Mouse (Mus musculus) ovary, adult 18-20 months (tissue): ENCODE results near the gene Gm3286.
"Not testable (repeated sequence)": the region's sequence is repeated elsewhere in the genome, so short reads cannot be mapped to it uniquely, and the experiment has no call there.

ENCODE experiments used
- DNase-seq: peaks from one replicate; pipeline ENCODE4 v3.0.0; 2022; ENCODE audit warnings: low spot score, mixed read lengths

Gene Gm3286

GRCm38 (mm10) chr5:95510458-95510857 lies at the start of gene Gm3286:
Gm3286 (plus strand) TSS chr5:95510758.
- DNase-seq: not testable (repeated sequence)
